Mouse (Mus musculus) right cerebral cortex, postnatal 10 days (tissue): ENCODE results near the gene F13a1.

Experiments used
- DNase-seq, 2 experiments: peaks; one replicate each; pipeline ENCODE4 v3.0.0; 2021; ENCODE audit warnings: low spot score in 2 of 2

Gene F13a1

GRCm38 (mm10) chr13:37050126-37050525 lies at the start of gene F13a1:
Gene F13a1, minus strand, starts transcription at chr13:37050244.
- no peak for DNase-seq

GRCm38 (mm10) chr13:37091620-37092019 lies 41.6 kb upstream of the F13a1 start:
- DNase-seq: no peak

GRCm38 (mm10) chr13:37089104-37089503 lies 39.1 kb upstream of the F13a1 start:
- DNase-seq: no peak

GRCm38 (mm10) chr13:37081506-37082241 lies 31.6 kb upstream of the F13a1 start:
- DNase-seq: peak; percentile 24 to 49

- no peak for DNase-seq
Observed at GRCm38 (mm10) chr13:37071390-37071789, 21.3 kb upstream of the F13a1 start.

GRCm38 (mm10) chr13:37070824-37071223 lies 20.8 kb upstream of the F13a1 start:
- DNase-seq: no peak

GRCm38 (mm10) chr13:37060810-37061209 lies 10.8 kb upstream of the F13a1 start:
- no peak for DNase-seq

- DNase-seq: peak; percentile 25 to 28
Observed at GRCm38 (mm10) chr13:37056662-37057061, 6.6 kb upstream of the F13a1 start.

- no peak for DNase-seq
Observed at GRCm38 (mm10) chr13:37049631-37050030, 413 bp downstream of the F13a1 start.

GRCm38 (mm10) chr13:37049018-37049417 lies 1.0 kb downstream of the F13a1 start:
- DNase-seq: no peak

GRCm38 (mm10) chr13:37045005-37045404 lies 5.0 kb downstream of the F13a1 start:
- DNase-seq: peak in 1 of 2 experiments; percentile 26

- DNase-seq: peak; percentile 26 to 27
Observed at GRCm38 (mm10) chr13:37034745-37035144, 15.3 kb downstream of the F13a1 start.

GRCm38 (mm10) chr13:37025996-37026579 lies 24.0 kb downstream of the F13a1 start:
- DNase-seq: no peak

GRCm38 (mm10) chr13:37021575-37021974 lies 28.5 kb downstream of the F13a1 start:
- no peak for DNase-seq

GRCm38 (mm10) chr13:37010771-37011170 lies 39.3 kb downstream of the F13a1 start:
- no peak for DNase-seq

GRCm38 (mm10) chr13:37006224-37006623 lies 43.8 kb downstream of the F13a1 start:
- DNase-seq: no peak

- DNase-seq: no peak
Observed at GRCm38 (mm10) chr13:36999210-36999705, 50.8 kb downstream of the F13a1 start.

- DNase-seq: no peak
Observed at GRCm38 (mm10) chr13:36993593-36993992, 56.5 kb downstream of the F13a1 start.

- DNase-seq: no peak
Observed at GRCm38 (mm10) chr13:36988392-36988791, 61.7 kb downstream of the F13a1 start.

GRCm38 (mm10) chr13:36973016-36973415 lies 77.0 kb downstream of the F13a1 start:
- DNase-seq: no peak

- no peak for DNase-seq
Observed at GRCm38 (mm10) chr13:36972226-36972625, 77.8 kb downstream of the F13a1 start.

- no peak for DNase-seq
Observed at GRCm38 (mm10) chr13:36962926-36963325, 87.1 kb downstream of the F13a1 start.

GRCm38 (mm10) chr13:36958996-36959395 lies 91.0 kb downstream of the F13a1 start:
- DNase-seq: peak; percentile 34 to 51
